9 mouse cellular contexts compared by ENCODE assay signal in the genomic region with DNA sequence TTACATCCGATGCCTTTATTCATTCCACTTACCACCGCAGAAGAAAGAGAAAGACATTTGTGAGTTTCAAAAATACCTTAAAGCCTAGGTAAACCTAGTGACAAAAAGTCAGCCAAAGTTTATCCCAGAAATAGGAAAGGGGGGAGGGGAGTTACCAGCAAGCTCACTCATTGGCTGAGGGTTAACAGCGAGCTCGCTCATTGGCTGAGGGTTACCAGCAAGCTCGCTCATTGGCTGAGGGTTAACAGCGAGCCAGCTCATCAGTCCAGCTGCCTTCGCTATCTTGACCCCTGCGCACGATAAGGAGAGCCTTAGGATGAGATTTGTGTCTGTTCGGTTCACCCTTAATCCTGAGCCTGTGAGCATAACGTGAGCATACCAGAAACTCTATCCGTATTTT. TPM values are rescaled to one million over a fixed set of nuclear protein-coding genes. Genes with fewer than 3 reads are reported as not detected.
DNase-seq lines count a peak whose midpoint lies in the region; ATAC-seq lines count a peak whose summit lies in the region.
"Had no signal": no experiment of that assay in that cellular context is flagged by ENCODE, and none has a peak within 500 bp of the region (broad histone marks: within the 10 kb centered on the region; RNA-seq: fewer than 3 reads in every experiment).

No protein-coding gene starts in this region.

- peak; percentile 12 for DNase-seq in gastrocnemius, postnatal 25 days
- no peak for DNase-seq in gastrocnemius, postnatal 4 days (ENCODE audit: low spot score in 2 of 2)
- peak; percentile 41 for DNase-seq in brain, adult 2 months (ENCODE audit: low read depth, low spot score)
- peak; percentile 68 for DNase-seq in midbrain, embryonic 14.5 days
- no peak for DNase-seq in cerebellum, postnatal 4 days (ENCODE audit: low spot score in 2 of 2)
- no peak for DNase-seq in left cerebral cortex, adult 18-20 months (ENCODE audit: low spot score in 2 of 2)
- DNase-seq: lung, postnatal 4 days had no signal

- no peaks in the 10 kb centered on the region for H3K27me3 ChIP-seq in hindbrain, embryonic 12.5 days
- no peaks in the 10 kb centered on the region for H3K27me3 ChIP-seq in midbrain, embryonic 14.5 days (ENCODE audit: control insufficient read depth, insufficient read depth, low read length)

- H3K36me3 ChIP-seq in hindbrain, embryonic 12.5 days = no peaks in the 10 kb centered on the region
- no peaks in the 10 kb centered on the region for H3K36me3 ChIP-seq in midbrain, embryonic 14.5 days (ENCODE audit: control insufficient read depth, insufficient read depth, low read length)

- no peak overlapping the region for H3K9ac ChIP-seq in hindbrain, embryonic 12.5 days
- no peak overlapping the region for H3K9ac ChIP-seq in midbrain, embryonic 14.5 days (replicated peaks; ENCODE audit: low read length)

- peak; percentile 77 for ATAC-seq in hindbrain, embryonic 12.5 days (ENCODE audit: low FRiP score)
- peak; percentile 78; the same call in 1 of the 2 replicates for ATAC-seq in midbrain, embryonic 14.5 days (ENCODE audit: low FRiP score, low TSS enrichment)
- no peak for ATAC-seq in CD4-positive, CD25-positive, alpha-beta regulatory T cell, adult 4 months

- peaks cover 3% of the 10 kb centered on the region; the same call in 1 of the 2 replicates for H3K4me1 ChIP-seq in hindbrain, embryonic 12.5 days
- H3K4me1 ChIP-seq in midbrain, embryonic 14.5 days (ENCODE audit: control insufficient read depth, insufficient read depth, low read length) = no peaks in the 10 kb centered on the region

- peak overlapping the region; percentile 29; the same call in 1 of the 2 replicates for H3K4me2 ChIP-seq in hindbrain, embryonic 12.5 days (replicated peaks)
- peak overlapping the region; percentile 37 for H3K4me2 ChIP-seq in midbrain, embryonic 14.5 days (ENCODE audit: low read length)

- no peaks in the 10 kb centered on the region for H3K9me3 ChIP-seq in hindbrain, embryonic 12.5 days (replicated peaks)
- no peaks in the 10 kb centered on the region for H3K9me3 ChIP-seq in midbrain, embryonic 14.5 days (ENCODE audit: control insufficient read depth, low read length)

- H3K4me3 ChIP-seq in hindbrain, embryonic 12.5 days = no peak overlapping the region
- no peak overlapping the region for H3K4me3 ChIP-seq in midbrain, embryonic 14.5 days (replicated peaks; ENCODE audit: low read depth, low read length)

- H3K27ac ChIP-seq in hindbrain, embryonic 12.5 days = no peak overlapping the region
- no peak overlapping the region for H3K27ac ChIP-seq in midbrain, embryonic 14.5 days (replicated peaks; ENCODE audit: low read depth, low read length)

- WGBS in hindbrain, embryonic 12.5 days = 17% methylated on average over 12 of the region's 12 CpGs
- 18% methylated on average over 12 of the region's 12 CpGs for WGBS in midbrain, embryonic 14.5 days

RNA-seq across cellular contexts. Expression of gene Myo1b, which starts 6.9 kb away (rescaled TPM):
- 10 to 100 TPM; 10.7 to 14.6 TPM for total RNA-seq in gastrocnemius, postnatal 25 days (2021)
- 10 to 100 TPM; 58.0 to 63.4 TPM for total RNA-seq in gastrocnemius, postnatal 4 days (2021)
- 110 and 116 TPM in 2 replicates for polyA plus RNA-seq in hindbrain, embryonic 12.5 days (2016; fragmentation: Nextera tagmentation; extraction: Ambion mirVana)
- polyA plus RNA-seq in midbrain, embryonic 14.5 days (2014; fragmentation: Nextera tagmentation; extraction: Ambion mirVana) = 60.4 and 93.1 TPM in 2 replicates
- total RNA-seq in left cerebral cortex, adult 18-20 months (2021) = 10 to 100 TPM; 31.0 to 34.4 TPM
- 1 to 10 TPM in 1 of 2 experiments, under 1 TPM in 1; 0.23 to 1.1 TPM for polyA plus RNA-seq in CD4-positive, CD25-positive, alpha-beta regulatory T cell, adult 4 months (2017; shearing (Covaris generic))

Comparison
In these comparisons a context has a peak if more than half of its experiments do, and no peak if none do; other contexts are left out.
1. DNase-seq: peak in gastrocnemius, postnatal 25 days (single experiment), brain, adult 2 months (single experiment) and midbrain, embryonic 14.5 days (single experiment); none in gastrocnemius, postnatal 4 days (0 of 2), cerebellum, postnatal 4 days (0 of 2) and left cerebral cortex, adult 18-20 months (0 of 2).